Mouse (Mus musculus): ENCODE results near the gene Tbata. TPM values are rescaled to one million over a fixed set of nuclear protein-coding genes. Genes with fewer than 3 reads are reported as not detected.
A peak's percentile ranks its signal among the peaks of the same experiment; 100 is the strongest.

Tbata gene
- polyA plus RNA-seq, 1 experiment from 2014 or later: not detected

DNA sequence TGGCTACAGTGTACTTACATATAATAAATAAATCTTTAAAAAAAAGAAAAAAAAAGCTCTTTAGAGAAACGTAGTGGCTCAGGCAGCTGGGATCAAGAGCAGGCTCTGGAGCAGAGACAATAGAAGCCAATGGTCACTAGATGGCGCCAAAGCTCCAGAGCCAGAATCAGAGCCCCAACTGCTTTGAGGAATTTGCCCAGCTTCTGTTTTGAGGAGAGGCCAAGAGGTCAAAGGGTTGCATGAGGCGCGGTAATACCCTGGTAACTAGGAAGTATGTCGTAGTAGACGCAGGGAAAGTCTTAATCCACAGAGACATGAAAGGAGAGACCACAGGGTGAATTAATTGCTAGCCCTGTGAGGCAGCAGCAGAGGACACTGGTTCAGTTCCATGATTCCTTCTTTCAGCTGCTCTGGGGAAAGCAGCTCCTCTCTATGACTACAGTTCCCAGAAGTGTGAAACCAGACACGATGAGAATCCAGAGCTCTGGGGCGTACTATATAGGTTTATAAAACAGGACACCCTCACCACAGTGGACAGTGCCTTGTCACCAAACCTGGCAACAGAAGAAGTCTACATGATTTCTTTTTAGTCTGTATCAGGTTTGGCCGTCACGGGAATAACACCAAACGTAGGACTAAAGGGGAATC lies 27.9 kb downstream of the Tbata start:
- H3K27ac ChIP-seq (replicated peaks): no peak overlapping the region
- H3K36me3 ChIP-seq: no peaks in the 10 kb centered on the region
- H3K9me3 ChIP-seq: no peaks in the 10 kb centered on the region
- peak; percentile 44 for ATAC-seq (ENCODE audit: low FRiP score, low read depth)
- H3K27me3 ChIP-seq: peaks cover 26% of the 10 kb centered on the region; the same call in 1 of the 2 replicates
- H3K9ac ChIP-seq (replicated peaks): no peak overlapping the region
- 18% methylated on average over 11 of the region's 11 CpGs for WGBS
- no peak overlapping the region for H3K4me3 ChIP-seq
- peaks cover 4% of the 10 kb centered on the region; the same call in 1 of the 2 replicates for H3K4me1 ChIP-seq
- no peak overlapping the region for H3K4me2 ChIP-seq (replicated peaks)

DNA sequence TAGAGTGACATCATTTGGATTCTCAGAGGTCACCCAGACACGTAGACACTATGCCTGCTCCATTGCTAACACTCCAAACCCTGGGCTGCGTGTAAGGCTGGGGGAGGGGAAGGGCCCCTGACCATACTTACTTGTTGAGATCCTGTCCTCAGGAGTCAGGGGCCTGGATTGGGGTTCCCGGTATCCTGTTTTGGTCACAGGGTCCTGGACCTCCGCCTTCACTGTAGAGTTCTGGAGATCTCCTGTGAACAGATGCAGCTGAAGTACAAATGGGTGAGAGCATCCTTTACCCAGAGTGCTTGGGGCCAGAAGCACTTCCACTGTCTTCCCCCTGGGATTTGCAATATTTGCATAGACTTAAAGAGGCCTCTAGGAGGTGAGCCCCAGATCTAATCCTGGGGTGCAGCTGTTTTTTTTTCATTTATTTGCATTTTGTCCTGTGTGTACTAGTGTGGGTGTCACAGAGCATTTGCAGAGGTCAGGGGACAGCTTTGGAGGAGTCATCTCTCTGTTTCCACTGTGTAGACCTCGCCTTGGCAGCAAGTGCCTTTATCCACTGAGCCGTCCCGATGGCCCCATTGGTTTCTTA lies 28.6 kb downstream of the Tbata start:
- no peak overlapping the region for H3K27ac ChIP-seq (replicated peaks)
- no peak overlapping the region for H3K4me2 ChIP-seq (replicated peaks)
- H3K9ac ChIP-seq (replicated peaks): no peak overlapping the region
- 0 out of 2 replicates have a peak, but pooled peaks have one; percentile 13 for ATAC-seq (ENCODE audit: low FRiP score, low read depth)
- peaks cover 4% of the 10 kb centered on the region; the same call in 1 of the 2 replicates for H3K4me1 ChIP-seq
- no peaks in the 10 kb centered on the region for H3K9me3 ChIP-seq
- H3K27me3 ChIP-seq: peaks cover 26% of the 10 kb centered on the region; the same call in 1 of the 2 replicates
- H3K4me3 ChIP-seq: no peak overlapping the region
- WGBS: 50% methylated on average over 7 of the region's 7 CpGs
- no peaks in the 10 kb centered on the region for H3K36me3 ChIP-seq

DNA sequence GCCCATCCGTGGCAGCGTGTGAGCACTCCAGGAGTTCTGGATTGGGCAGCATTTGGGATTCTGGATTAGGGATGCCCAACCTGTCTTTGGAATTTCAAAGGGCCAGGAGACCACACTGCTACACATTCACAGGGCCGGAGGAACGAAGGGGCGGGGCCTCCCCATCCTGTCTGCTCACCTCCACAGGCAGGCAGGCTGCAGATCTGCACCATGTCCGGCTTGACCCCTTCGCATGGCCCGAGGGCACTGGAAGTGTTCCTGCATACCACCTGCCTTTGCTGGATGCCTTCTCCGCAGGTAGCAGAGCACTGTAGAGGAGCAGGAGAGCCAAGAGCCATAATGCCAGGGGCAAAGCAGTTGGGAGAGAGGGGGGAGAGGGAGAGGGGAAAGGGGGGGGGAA lies 29.2 kb downstream of the Tbata start:
- ATAC-seq (ENCODE audit: low FRiP score, low read depth): no peak
- 44% methylated on average over 9 of the region's 9 CpGs for WGBS
- Histone ChIP-seq H3K9me3 (no peaks in the 10 kb centered on the region), H3K4me2 (replicated peaks) (no peak overlapping the region), H3K27me3 (peaks cover 26% of the 10 kb centered on the region; the same call in 1 of the 2 replicates), H3K4me3 (no peak overlapping the region), H3K9ac (replicated peaks) (no peak overlapping the region), H3K4me1 (peaks cover 4% of the 10 kb centered on the region; the same call in 1 of the 2 replicates), H3K27ac (replicated peaks) (no peak overlapping the region), H3K36me3 (no peaks in the 10 kb centered on the region)

DNA sequence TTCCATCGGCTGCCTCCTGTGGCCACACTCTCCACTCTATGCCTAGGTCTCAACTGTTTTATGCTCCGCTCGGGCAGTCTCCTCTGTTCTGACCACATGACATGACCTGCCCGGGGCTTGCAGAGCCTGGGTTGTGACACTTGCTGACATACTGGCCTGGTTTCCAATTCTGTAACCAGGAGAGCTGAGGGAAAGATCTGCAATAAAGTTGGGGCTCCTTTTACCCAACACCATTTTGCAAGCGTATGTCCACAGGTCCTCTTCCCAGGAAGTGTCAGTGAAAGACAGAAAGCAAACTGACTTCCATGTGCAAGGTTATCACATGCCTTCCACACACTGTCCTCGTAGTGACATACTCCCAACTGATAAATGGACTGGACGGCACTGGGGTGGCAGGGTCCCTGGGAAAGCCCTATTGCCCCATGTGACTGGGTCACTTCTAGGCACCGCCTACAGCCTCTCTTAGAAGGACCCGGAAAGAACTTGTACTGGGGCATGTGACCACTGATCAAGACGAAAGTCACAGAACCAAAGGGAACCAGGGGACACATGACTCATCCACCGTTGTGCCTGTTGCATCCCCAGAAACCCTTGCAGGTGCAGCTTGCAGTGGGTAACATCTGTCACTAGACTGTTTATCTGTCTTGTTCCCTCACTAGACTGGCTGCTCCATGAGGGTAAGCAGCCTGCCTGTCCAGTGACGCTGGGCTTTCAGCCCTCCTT lies 30.0 kb downstream of the Tbata start:
- H3K4me3 ChIP-seq: no peak overlapping the region
- H3K36me3 ChIP-seq: no peaks in the 10 kb centered on the region
- no peak overlapping the region for H3K4me2 ChIP-seq (replicated peaks)
- WGBS: 85% methylated on average over 12 of the region's 12 CpGs
- peaks cover 4% of the 10 kb centered on the region; the same call in 1 of the 2 replicates for H3K4me1 ChIP-seq
- H3K9me3 ChIP-seq: no peaks in the 10 kb centered on the region
- 0 out of 2 replicates have a peak, but pooled peaks have one; percentile 17 for ATAC-seq (ENCODE audit: low FRiP score, low read depth)
- no peak overlapping the region for H3K9ac ChIP-seq (replicated peaks)
- peaks cover 26% of the 10 kb centered on the region; the same call in 1 of the 2 replicates for H3K27me3 ChIP-seq
- no peak overlapping the region for H3K27ac ChIP-seq (replicated peaks)

DNA sequence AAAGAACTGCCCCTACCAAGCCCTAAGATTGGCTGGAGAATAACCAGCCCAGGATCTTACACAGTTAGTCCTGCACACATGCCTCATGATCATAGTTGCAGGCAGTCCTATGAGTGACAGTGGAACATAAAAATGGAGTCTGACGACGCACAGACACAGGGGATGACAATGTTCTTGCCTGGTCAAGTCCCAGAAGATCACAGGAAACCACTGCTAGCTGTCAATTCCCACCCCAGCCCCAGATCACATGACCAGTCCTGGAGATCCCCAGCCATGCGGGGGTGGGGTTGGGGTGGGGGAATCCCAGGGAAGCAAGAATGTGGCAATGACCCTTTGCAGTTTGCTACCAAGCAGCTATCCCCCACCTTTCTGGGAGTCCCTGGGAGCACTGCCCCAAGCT lies 32.2 kb downstream of the Tbata start:
- no peak overlapping the region for H3K9ac ChIP-seq (replicated peaks)
- H3K36me3 ChIP-seq: no peaks in the 10 kb centered on the region
- no peak overlapping the region for H3K27ac ChIP-seq (replicated peaks)
- H3K4me3 ChIP-seq: no peak overlapping the region
- ATAC-seq (ENCODE audit: low FRiP score, low read depth): no peak
- H3K4me1 ChIP-seq: peaks cover 4% of the 10 kb centered on the region; the same call in 1 of the 2 replicates
- peaks cover 9% of the 10 kb centered on the region; the same call in 1 of the 2 replicates for H3K27me3 ChIP-seq
- H3K4me2 ChIP-seq (replicated peaks): no peak overlapping the region
- 67% methylated on average over 3 of the region's 3 CpGs for WGBS
- no peaks in the 10 kb centered on the region for H3K9me3 ChIP-seq

DNA sequence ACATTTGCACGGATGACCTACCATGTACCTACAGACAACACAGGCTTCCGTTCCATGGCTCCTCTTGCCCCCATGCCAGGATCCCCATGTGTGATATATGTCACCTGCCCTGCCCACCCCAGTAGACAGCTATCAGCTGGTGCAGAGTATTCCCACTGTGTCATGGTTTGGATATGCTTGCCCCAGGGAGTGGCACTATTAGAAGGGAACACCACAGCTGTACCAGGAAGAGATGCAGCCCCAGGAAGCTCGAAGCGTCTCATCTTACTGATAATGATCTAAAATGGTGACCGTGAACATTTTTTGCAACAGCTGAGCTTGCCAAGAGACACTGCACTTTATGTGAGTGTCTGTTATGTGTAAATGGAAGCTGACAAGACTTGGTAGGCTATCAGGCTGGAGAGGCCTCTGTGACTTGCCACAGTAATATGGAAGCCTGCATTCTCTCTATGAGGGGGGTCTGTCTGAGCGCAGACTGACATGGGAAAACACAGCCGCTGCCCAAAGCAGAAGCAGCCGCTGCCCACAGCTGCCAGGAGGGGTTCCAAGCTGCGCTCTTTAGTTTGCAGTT lies 36.4 kb downstream of the Tbata start:
- H3K9ac ChIP-seq (replicated peaks): no peak overlapping the region
- ATAC-seq (ENCODE audit: low FRiP score, low read depth): no peak
- no peak overlapping the region for H3K27ac ChIP-seq (replicated peaks)
- H3K4me3 ChIP-seq: no peak overlapping the region
- no peaks in the 10 kb centered on the region for H3K9me3 ChIP-seq
- no peaks in the 10 kb centered on the region for H3K4me1 ChIP-seq
- no peaks in the 10 kb centered on the region for H3K36me3 ChIP-seq
- H3K4me2 ChIP-seq (replicated peaks): no peak overlapping the region
- 89% methylated on average over 9 of the region's 9 CpGs for WGBS
- peaks cover 6% of the 10 kb centered on the region for H3K27me3 ChIP-seq

DNA sequence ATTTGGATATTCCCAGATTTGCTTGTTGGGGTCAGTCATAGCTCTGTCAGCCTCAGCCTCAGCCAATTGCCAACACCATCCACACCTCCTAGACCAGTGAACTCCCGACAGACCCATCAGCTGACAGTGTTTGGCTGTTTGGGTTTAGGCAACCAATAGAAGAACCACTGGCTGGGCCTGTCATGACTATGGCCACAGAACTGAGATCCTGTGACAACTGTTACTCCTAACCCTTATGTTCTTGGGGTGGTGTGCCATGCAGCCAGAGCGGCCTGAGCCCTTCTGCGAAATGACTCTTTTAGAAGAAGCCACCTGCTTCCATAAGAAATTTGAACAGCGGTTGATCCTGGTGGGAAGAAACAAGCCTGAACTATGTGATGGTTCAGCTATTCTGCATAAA lies 39.4 kb downstream of the Tbata start:
- Histone ChIP-seq H3K9ac (replicated peaks) (no peak overlapping the region), H3K4me1 (no peaks in the 10 kb centered on the region), H3K9me3 (no peaks in the 10 kb centered on the region), H3K27me3 (peaks cover 12% of the 10 kb centered on the region), H3K4me3 (no peak overlapping the region), H3K4me2 (replicated peaks) (no peak overlapping the region), H3K27ac (replicated peaks) (no peak overlapping the region), H3K36me3 (no peaks in the 10 kb centered on the region)
- 86% methylated on average over 4 of the region's 4 CpGs for WGBS
- no peak for ATAC-seq (ENCODE audit: low FRiP score, low read depth)

DNA sequence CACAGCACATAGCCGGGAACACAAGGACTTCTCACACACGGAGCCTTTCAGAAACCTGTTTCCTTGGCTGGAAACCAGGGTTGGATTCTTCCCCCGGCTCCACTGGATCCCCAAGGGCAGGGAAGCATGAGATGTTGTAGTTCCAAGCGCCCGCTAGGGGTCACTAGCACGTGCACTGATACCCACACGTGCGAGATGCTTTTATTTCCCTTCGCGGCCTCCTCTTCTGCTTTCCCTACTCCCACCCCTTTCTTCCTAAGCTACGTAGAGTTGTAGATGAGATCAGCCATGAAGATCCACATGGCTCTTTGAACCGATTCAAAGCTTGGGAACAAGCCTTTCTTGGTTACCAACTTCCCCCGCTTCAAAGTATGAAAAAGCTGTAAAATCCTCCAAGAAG lies 40.0 kb downstream of the Tbata start:
- H3K27ac ChIP-seq (replicated peaks): no peak overlapping the region
- no peaks in the 10 kb centered on the region for H3K4me1 ChIP-seq
- H3K4me2 ChIP-seq (replicated peaks): no peak overlapping the region
- no peaks in the 10 kb centered on the region for H3K36me3 ChIP-seq
- H3K4me3 ChIP-seq: no peak overlapping the region
- WGBS: 10% methylated on average over 13 of the region's 13 CpGs
- no peak for ATAC-seq (ENCODE audit: low FRiP score, low read depth)
- no peaks in the 10 kb centered on the region for H3K9me3 ChIP-seq
- peaks cover 12% of the 10 kb centered on the region for H3K27me3 ChIP-seq
- H3K9ac ChIP-seq (replicated peaks): no peak overlapping the region

DNA sequence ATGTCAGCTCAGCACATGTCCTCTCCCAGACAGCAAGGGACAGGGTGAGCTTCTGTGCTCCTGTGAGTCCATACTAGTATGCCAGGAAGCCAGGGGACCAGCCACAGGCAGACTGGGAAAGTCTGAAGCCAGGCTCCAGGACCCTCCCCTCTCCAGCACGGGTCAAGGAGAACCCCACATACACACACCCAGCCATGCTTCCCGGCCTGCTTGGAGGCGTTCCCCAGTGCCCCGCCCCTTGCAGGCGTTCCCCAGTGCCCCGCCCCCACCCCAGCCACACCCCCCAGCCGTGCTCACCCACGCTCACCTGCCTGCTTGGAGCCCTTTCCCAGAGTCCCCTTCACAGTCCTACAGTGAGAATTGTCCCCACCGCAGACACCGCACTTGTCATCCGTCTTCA lies 41.1 kb downstream of the Tbata start:
- ATAC-seq (ENCODE audit: low FRiP score, low read depth): no peak
- Histone ChIP-seq H3K4me2 (replicated peaks) (no peak overlapping the region), H3K36me3 (no peaks in the 10 kb centered on the region), H3K4me1 (no peaks in the 10 kb centered on the region), H3K9me3 (no peaks in the 10 kb centered on the region), H3K4me3 (no peak overlapping the region), H3K27ac (replicated peaks) (no peak overlapping the region), H3K9ac (replicated peaks) (no peak overlapping the region), H3K27me3 (peaks cover 12% of the 10 kb centered on the region)
- WGBS: 17% methylated on average over 11 of the region's 11 CpGs

DNA sequence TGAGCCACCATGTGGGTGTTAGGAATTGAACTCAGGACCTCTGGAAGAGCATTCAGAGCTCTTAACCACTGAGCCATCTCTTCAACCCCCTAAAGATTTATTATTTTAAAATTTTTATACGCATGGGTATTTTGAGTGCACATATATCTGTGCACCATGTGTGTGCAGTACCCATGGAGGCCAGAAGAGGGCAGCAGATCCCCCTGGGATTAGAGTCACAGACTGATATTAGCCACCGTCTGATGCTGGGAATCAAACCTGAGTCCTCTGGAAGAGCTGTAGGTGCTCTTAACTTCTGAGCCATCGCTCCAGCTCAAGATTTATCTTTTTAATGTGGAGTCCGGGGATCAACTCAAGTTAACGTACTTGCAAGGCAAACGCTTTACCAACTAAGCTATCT lies 43.9 kb downstream of the Tbata start:
- H3K9me3 ChIP-seq: no peaks in the 10 kb centered on the region
- no peak for ATAC-seq (ENCODE audit: low FRiP score, low read depth)
- no peak overlapping the region for H3K9ac ChIP-seq (replicated peaks)
- H3K36me3 ChIP-seq: no peaks in the 10 kb centered on the region
- no peak overlapping the region for H3K27ac ChIP-seq (replicated peaks)
- no peaks in the 10 kb centered on the region for H3K4me1 ChIP-seq
- H3K4me2 ChIP-seq (replicated peaks): no peak overlapping the region
- H3K4me3 ChIP-seq: no peak overlapping the region
- H3K27me3 ChIP-seq: peaks cover 12% of the 10 kb centered on the region
- WGBS: 96% methylated on average over 6 of the region's 6 CpGs

DNA sequence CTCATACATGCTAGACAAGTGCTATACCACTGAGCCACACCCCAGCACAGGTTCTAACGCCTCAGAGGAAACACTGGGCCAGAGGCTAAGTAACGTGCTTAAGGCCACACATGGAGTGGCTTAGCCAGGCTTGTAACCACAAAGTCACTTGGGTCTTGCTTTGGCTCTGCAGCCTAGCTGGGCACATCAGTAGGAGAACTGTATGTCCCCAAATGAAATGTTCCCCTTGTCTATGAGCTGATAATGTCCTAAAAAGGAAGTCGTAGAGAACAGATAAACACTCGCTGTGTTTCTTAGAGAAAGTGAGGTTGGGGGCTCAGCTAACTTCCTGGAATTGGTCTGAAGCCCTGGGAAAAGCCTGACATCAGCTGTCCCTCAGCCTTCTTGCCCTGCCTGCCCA lies 44.4 kb downstream of the Tbata start:
- Histone ChIP-seq H3K9me3 (no peaks in the 10 kb centered on the region), H3K27ac (replicated peaks) (no peak overlapping the region), H3K9ac (replicated peaks) (no peak overlapping the region), H3K36me3 (no peaks in the 10 kb centered on the region), H3K27me3 (peaks cover 12% of the 10 kb centered on the region), H3K4me2 (replicated peaks) (no peak overlapping the region), H3K4me1 (no peaks in the 10 kb centered on the region), H3K4me3 (no peak overlapping the region)
- WGBS: 88% methylated on average over 4 of the region's 4 CpGs
- no peak for ATAC-seq (ENCODE audit: low FRiP score, low read depth)

DNA sequence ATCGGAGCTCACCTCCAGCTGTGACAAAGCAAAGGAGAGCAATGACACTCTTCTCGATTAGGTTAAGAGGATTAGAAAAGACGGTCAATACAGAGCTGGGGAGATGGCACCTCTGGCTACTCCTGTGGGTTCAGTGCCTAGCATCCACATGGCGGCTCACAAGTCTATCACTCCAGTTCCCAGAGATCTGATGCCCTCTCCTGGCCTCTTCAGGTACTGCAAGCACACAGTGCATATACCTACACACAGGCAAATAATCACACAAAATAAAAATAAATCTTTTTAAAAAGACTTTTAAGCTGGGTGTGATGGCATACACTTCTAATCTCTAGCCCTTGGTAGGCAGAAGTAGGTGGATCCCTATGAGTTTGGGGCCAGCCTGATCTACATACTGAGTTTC lies 47.6 kb downstream of the Tbata start:
- Histone ChIP-seq H3K4me2 (replicated peaks) (no peak overlapping the region), H3K4me1 (no peaks in the 10 kb centered on the region), H3K4me3 (no peak overlapping the region), H3K9me3 (no peaks in the 10 kb centered on the region), H3K36me3 (no peaks in the 10 kb centered on the region), H3K27me3 (no peaks in the 10 kb centered on the region), H3K9ac (replicated peaks) (no peak overlapping the region), H3K27ac (replicated peaks) (no peak overlapping the region)
- ATAC-seq (ENCODE audit: low FRiP score, low read depth): no peak
- WGBS: 89% methylated on average over 4 of the region's 4 CpGs

All from midbrain, embryonic 12.5 days (tissue).